Mouse (Mus musculus): ENCODE results near the gene Gna13.

Gna13 gene

GRCm38 (mm10) chr11:109349652-109350316 lies 12.8 kb upstream of the Gna13 start:
- DNase-seq (ENCODE audit: low read depth, low spot score): peak; percentile 10

- peak; percentile 23 for DNase-seq (ENCODE audit: low read depth, low spot score)
Measured at GRCm38 (mm10) chr11:109350317-109350714, 12.3 kb upstream of the Gna13 start.

GRCm38 (mm10) chr11:109351489-109351888 lies 11.1 kb upstream of the Gna13 start:
- DNase-seq (ENCODE audit: low read depth, low spot score): peak; percentile 86

- no peak for DNase-seq (ENCODE audit: low read depth, low spot score)
Measured at GRCm38 (mm10) chr11:109353391-109354235, 9.0 kb upstream of the Gna13 start.

- DNase-seq (ENCODE audit: low read depth, low spot score): no peak
Measured at GRCm38 (mm10) chr11:109354236-109354613, 8.4 kb upstream of the Gna13 start.

GRCm38 (mm10) chr11:109355771-109356388 lies 6.8 kb upstream of the Gna13 start:
- DNase-seq (ENCODE audit: low read depth, low spot score): no peak

GRCm38 (mm10) chr11:109357171-109357570 lies 5.5 kb upstream of the Gna13 start:
- DNase-seq (ENCODE audit: low read depth, low spot score): no peak

GRCm38 (mm10) chr11:109358549-109358948 lies 4.1 kb upstream of the Gna13 start:
- peak; percentile 47 for DNase-seq (ENCODE audit: low read depth, low spot score)

- DNase-seq (ENCODE audit: low read depth, low spot score): peak; percentile 68
Measured at GRCm38 (mm10) chr11:109359043-109359752, 3.4 kb upstream of the Gna13 start.

- DNase-seq (ENCODE audit: low read depth, low spot score): no peak
Measured at GRCm38 (mm10) chr11:109360102-109360501, 2.5 kb upstream of the Gna13 start.

GRCm38 (mm10) chr11:109360581-109361040 lies 2.0 kb upstream of the Gna13 start:
- DNase-seq (ENCODE audit: low read depth, low spot score): peak; percentile 65

GRCm38 (mm10) chr11:109361241-109361630 lies 1.4 kb upstream of the Gna13 start:
- DNase-seq (ENCODE audit: low read depth, low spot score): no peak

GRCm38 (mm10) chr11:109361631-109362462 lies 784 bp upstream of the Gna13 start:
- peak; percentile 38 for DNase-seq (ENCODE audit: low read depth, low spot score)

GRCm38 (mm10) chr11:109363191-109364133 lies 831 bp downstream of the Gna13 start:
- no peak for DNase-seq (ENCODE audit: low read depth, low spot score)

- DNase-seq (ENCODE audit: low read depth, low spot score): no peak
Measured at GRCm38 (mm10) chr11:109364337-109364736, 1.7 kb downstream of the Gna13 start.

- no peak for DNase-seq (ENCODE audit: low read depth, low spot score)
Measured at GRCm38 (mm10) chr11:109364881-109365280, 2.2 kb downstream of the Gna13 start.

GRCm38 (mm10) chr11:109365818-109366217 lies 3.2 kb downstream of the Gna13 start:
- DNase-seq (ENCODE audit: low read depth, low spot score): no peak

GRCm38 (mm10) chr11:109366802-109367579 lies 4.4 kb downstream of the Gna13 start:
- no peak for DNase-seq (ENCODE audit: low read depth, low spot score)
